Mouse (Mus musculus) cerebellum, adult 2 months (tissue): ENCODE results near the gene E2f7. TPM values are rescaled to one million over a fixed set of nuclear protein-coding genes. Genes with fewer than 3 reads are reported as not detected.
"Not testable (repeated sequence)": the region's sequence is repeated elsewhere in the genome, so short reads cannot be mapped to it uniquely, and the experiment has no call there.

Source experiments
- DNase-seq, 2 experiments: peaks; one replicate each; pipeline ENCODE4 v3.0.0; 2021
- H3K27ac ChIP-seq: fragments of 200-500 bp; 2 replicates; pipeline ENCODE4 v1.5.1; 2012; ENCODE audit warnings: low read length, control low read depth, inconsistent platforms; ENCODE audit not compliant: insufficient read depth
- H3K27me3 ChIP-seq: fragments of 200-500 bp; 2 replicates; pipeline ENCODE4 v1.6.1; 2012; ENCODE audit warnings: inconsistent platforms, mild to moderate bottlenecking, low read length, moderate library complexity; ENCODE audit not compliant: control insufficient read depth, insufficient read depth
- H3K4me1 ChIP-seq: fragments of 200-500 bp; 2 replicates; pipeline ENCODE4 v1.6.1; 2011; ENCODE audit warnings: low read length; ENCODE audit not compliant: control insufficient read depth, insufficient read depth
- H3K4me3 ChIP-seq: fragments of 200-500 bp; replicated peaks from 2 replicates; pipeline ENCODE3; 2011; ENCODE audit warnings: mild to moderate bottlenecking, low read depth, low read length, control low read depth; ENCODE audit not compliant: insufficient read depth
- CTCF ChIP-seq: fragments of 200-500 bp; IDR thresholded peaks from 2 replicates; pipeline ENCODE4 v1.5.1; 2011; ENCODE audit warnings: low read depth, mild to moderate bottlenecking, control low read depth, low read length, moderate library complexity, borderline replicate concordance; ENCODE audit not compliant: insufficient read depth
- POLR2A ChIP-seq: fragments of 200-500 bp; IDR thresholded peaks from 2 replicates; pipeline ENCODE4 v1.6.1; 2011; ENCODE audit warnings: low read length, control low read depth, borderline replicate concordance; ENCODE audit not compliant: insufficient read depth
- WGBS: fragments of 180-500 bp; shearing (Covaris S2); methylation state at CpG from one replicate; pipeline ENCODE4 v1.1.7; 2018; 5-methylcytosine and 5-hydroxymethylcytosine counted together
- polyA plus RNA-seq: library from polyadenylated mRNA; depleted of rRNA; stranded (reverse); fragments of >200 nt; gene quantifications from 2 replicates; pipeline ENCODE4 v1.2.3, GENCODE M21; 2012

E2f7 gene
- polyA plus RNA-seq, 1 experiment, result 0.43 TPM

DNA sequence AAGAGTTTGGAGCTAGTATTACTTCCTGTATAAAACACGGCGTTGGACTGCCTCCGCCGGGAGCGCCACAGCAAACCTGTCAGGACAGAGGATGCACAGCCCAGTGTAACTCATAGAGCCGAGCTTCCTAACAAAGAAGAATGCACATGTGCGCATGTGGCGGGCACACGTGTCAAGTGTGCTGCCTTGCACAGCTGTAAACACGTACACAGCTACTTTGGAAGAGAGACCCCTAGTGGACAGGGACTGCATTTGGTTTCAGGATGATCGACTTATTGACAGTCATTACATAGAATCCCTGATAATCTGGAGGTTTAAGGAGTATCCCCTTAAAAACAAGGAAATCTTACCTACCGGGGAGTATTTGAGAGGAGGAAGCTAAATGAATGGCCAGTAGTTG is 15.3 kb downstream of the E2f7 start:
- H3K27me3 ChIP-seq, H3K27ac ChIP-seq, H3K4me1 ChIP-seq, H3K4me3 ChIP-seq: not testable (repeated sequence)
- peak; percentile 21; the same call in 1 of the 2 replicates for TF ChIP-seq CTCF
- peak in 1 of 2 experiments; percentile 8 for DNase-seq
- WGBS, result 74% methylated on average over 7 of the region's 12 CpGs

DNA sequence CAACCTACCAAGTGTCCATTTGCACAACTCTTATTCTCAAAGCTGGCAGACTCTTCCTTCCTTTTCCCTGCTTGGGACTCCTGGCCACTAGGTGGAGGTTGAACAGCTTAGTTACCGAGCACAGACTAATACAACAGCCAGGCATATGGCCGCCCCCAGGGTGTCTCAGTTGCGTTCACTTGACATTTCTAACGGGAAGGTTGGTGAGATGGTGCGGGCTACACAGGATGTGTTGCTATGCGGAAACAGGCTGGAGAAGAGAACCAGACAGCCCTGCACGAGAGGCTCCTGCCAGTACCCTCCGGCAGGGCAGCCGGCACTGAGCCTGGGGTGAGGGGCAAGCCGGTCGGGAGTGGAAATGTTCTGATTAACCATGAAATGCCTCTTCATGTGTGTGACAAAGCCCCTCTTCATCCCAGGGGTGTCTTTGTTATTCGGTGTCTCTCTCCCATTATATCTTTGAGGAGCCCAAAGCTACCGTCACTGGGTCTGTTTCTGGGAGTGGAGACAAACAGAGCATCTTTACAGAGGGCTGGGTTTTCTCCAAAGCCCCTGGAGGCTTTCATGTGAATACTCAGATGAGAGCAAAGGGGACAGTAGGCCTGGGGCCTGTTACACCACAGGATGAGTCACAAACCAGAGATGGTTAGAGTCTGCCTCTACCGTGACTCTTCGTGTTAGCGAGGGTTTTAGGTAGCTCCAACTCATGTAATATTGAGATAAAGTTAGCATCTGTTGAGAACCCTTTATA is 17.1 kb downstream of the E2f7 start:
- peak overlapping the region; percentile 47 for H3K4me3 ChIP-seq
- H3K27me3 ChIP-seq, result no peaks in the 10 kb centered on the region
- 21% methylated on average over 16 of the region's 16 CpGs for WGBS
- peak; percentile 77 to 85 for DNase-seq
- TF ChIP-seq POLR2A (no peak), CTCF (peak; percentile 60; the same call in 1 of the 2 replicates)
- peak overlapping the region; percentile 44 for H3K27ac ChIP-seq
- H3K4me1 ChIP-seq, result no peaks in the 10 kb centered on the region

DNA sequence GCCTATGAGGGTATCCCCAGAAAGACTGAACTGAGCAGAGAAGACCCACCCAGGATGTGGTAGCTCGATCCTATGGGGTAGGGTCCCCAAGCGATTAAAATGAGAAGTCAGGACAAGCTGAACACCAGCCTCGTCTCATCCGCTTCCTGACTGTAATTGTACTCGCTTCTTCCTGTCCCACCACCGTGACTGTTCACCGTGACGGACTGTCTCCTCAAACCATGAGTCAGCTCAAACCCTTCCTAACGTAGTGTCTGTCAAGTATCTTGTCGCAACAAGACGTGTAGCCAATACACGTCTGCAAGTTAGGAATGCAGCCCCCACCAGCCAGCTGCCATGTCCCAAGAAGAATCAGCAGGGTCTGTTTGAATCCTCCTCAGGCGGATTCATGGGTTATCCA is 18.2 kb downstream of the E2f7 start:
- WGBS, result 96% methylated on average over 13 of the region's 13 CpGs

DNA sequence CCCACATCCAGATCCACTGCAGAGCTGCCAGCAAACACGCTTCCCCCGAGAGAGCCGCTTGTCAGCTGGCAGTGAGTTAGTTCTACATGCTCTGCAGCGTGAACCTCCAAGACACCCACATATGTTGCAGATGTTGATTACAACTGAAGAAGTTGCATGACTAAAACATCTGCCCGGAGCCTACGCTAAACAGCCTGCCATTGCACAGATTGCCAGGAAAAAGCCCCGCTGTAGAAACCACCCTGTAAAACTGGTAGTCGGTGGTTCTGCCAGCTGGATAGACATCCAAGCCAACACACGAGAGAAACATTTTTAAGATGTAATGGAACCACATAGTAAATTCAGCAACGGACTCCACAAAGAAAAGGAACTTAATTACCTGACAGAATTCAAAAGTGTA is 24.3 kb downstream of the E2f7 start:
- Histone ChIP-seq H3K4me1 (no peaks in the 10 kb centered on the region), H3K27me3 (no peaks in the 10 kb centered on the region), H3K4me3 (no peak overlapping the region), H3K27ac (no peak overlapping the region)
- WGBS, result 73% methylated on average over 10 of the region's 10 CpGs
- DNase-seq, result no peak
- TF ChIP-seq CTCF, result no peak
- no peak for TF ChIP-seq POLR2A

More for the DNA sequence above, 18.2 kb downstream of the E2f7 start:
- Histone ChIP-seq H3K4me1 (no peaks in the 10 kb centered on the region), H3K27me3 (no peaks in the 10 kb centered on the region), H3K4me3 (no peak overlapping the region), H3K27ac (no peak overlapping the region)
- no peak for DNase-seq
- no peak for TF ChIP-seq POLR2A
- no peak for TF ChIP-seq CTCF

DNA sequence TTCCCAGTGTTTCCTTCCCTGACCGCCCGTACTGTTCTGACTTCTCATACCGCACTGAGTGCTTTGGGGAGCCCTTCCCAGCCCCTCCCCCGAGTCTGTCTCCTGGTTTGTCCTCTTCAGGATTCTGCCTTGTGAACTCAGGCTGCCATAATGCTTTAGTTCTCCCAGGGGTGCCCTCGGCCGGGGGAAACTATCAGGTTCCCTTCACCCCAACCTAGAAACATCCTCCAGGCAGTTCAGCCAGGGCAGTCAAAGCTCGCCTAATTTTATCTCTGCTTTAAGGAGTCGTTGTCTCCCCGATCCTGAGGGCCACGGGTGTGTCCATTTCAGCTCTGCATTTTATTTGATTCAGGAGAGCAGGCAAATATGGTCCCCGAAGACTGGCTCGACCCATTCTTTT is 28.0 kb downstream of the E2f7 start:
- 94% methylated on average over 12 of the region's 12 CpGs for WGBS
- no peak for TF ChIP-seq POLR2A
- no peak for TF ChIP-seq CTCF
- no peak overlapping the region for H3K27ac ChIP-seq
- H3K4me1 ChIP-seq, result no peaks in the 10 kb centered on the region
- DNase-seq, result no peak
- H3K4me3 ChIP-seq, result no peak overlapping the region
- H3K27me3 ChIP-seq, result no peaks in the 10 kb centered on the region

DNA sequence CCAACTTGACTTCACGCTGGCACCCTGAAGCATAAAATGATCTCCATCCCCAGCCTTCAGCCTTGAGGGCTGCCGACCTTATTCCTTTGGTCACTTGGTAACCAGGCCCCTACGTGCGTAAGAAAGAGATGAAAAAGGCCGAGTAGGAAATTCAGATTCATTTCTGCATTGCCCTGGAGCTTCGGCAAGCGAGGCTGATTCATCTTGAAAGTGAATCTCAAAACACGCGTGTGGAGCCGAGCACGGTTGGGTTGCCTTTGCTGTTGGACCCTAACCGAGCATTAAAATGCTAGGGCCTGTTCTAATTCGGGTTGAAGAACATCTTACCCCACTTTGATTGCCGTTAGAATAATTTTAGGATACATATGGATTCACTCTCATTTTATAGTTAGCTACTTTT is 28.6 kb downstream of the E2f7 start:
- Histone ChIP-seq H3K4me3 (no peak overlapping the region), H3K4me1 (no peaks in the 10 kb centered on the region), H3K27me3 (no peaks in the 10 kb centered on the region), H3K27ac (no peak overlapping the region)
- TF ChIP-seq POLR2A, result no peak
- TF ChIP-seq CTCF, result no peak
- WGBS, result 95% methylated on average over 14 of the region's 14 CpGs
- DNase-seq, result no peak

DNA sequence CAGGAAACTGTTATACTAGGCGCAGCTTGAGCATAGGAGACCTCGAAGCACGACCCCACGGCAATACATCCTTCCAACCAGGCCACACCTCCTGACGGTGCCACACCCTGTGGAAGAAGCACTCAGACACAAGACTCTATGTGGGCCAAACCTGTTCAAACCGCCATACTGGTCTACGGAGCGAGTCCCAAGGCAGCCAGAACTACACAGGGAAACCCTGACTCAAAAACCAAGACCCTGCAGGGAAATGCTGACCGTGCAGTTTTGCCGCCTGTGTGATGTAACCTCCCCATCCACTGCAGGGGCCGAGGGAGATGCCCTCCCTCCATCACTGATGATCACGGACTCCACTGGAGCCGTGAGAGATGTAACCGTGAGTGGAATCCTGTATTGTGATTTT is 36.5 kb downstream of the E2f7 start:
- H3K4me3 ChIP-seq, result no peak overlapping the region
- H3K27ac ChIP-seq, result no peak overlapping the region
- no peak for DNase-seq
- 90% methylated on average over 14 of the region's 14 CpGs for WGBS
- H3K27me3 ChIP-seq, result no peaks in the 10 kb centered on the region
- TF ChIP-seq POLR2A, result no peak
- TF ChIP-seq CTCF, result no peak
- no peaks in the 10 kb centered on the region for H3K4me1 ChIP-seq

DNA sequence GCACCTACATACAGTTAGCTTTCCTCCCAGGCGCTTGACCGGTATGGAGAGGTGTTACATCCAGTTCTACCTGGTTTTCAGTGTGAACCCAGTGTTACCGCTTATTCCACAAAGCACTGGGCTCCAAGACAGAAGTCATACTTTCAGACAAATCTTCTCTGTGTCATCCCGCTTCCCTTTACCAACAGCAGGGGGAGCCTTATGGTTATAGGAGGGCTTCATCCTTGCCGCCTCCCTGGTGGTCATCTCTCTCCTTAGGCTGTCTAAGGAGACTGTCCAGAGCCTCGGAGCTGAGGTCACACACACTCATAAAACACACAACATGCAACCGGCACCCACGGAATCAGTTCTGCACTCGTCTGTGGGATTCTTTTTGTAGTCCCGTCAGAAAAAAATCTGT is 37.4 kb downstream of the E2f7 start:
- no peak overlapping the region for H3K27ac ChIP-seq
- no peak for TF ChIP-seq CTCF
- TF ChIP-seq POLR2A, result no peak
- no peaks in the 10 kb centered on the region for H3K4me1 ChIP-seq
- no peak for DNase-seq
- 80% methylated on average over 10 of the region's 10 CpGs for WGBS
- H3K27me3 ChIP-seq, result no peaks in the 10 kb centered on the region
- H3K4me3 ChIP-seq, result no peak overlapping the region
